Mouse (Mus musculus) MEL (cell line): ENCODE data around the gene Gnpnat1. TPM values are rescaled to one million over a fixed set of nuclear protein-coding genes. Genes with fewer than 3 reads are reported as not detected.

Source experiments
- DNase-seq: peaks from one replicate; pipeline ENCODE4 v3.0.0; 2011; ENCODE audit warnings: low read depth, low spot score
- H3K27ac ChIP-seq: 2 replicates; pipeline ENCODE4 v1.5.1; 2012; ENCODE audit warnings: low read depth, mild to moderate bottlenecking, control low read depth, low read length, moderate library complexity; ENCODE audit not compliant: control insufficient read depth
- H3K27me3 ChIP-seq, 2 experiments: fragments of 150-350 bp in 1 of 2; sonication (generic) in 1 of 2; 2 replicates each; pipeline ENCODE4 v1.6.1; 2012; ENCODE audit warnings: low read length in 2 of 2, mild to moderate bottlenecking in 2 of 2, improper control_type of control experiment in 1 of 2, moderate library complexity in 1 of 2; ENCODE audit not compliant: insufficient read depth in 2 of 2, control insufficient read depth in 1 of 2
- H3K36me3 ChIP-seq, 2 experiments: 2 replicates each; pipeline ENCODE4 v1.6.1; 2012 to 2014; ENCODE audit warnings: low read length in 2 of 2, improper control_type of control experiment in 1 of 2, inconsistent platforms in 1 of 2, mild to moderate bottlenecking in 1 of 2; ENCODE audit not compliant: insufficient read depth in 2 of 2, control insufficient read depth in 1 of 2
- H3K4me1 ChIP-seq, 2 experiments: fragments of 150-350 bp in 1 of 2; sonication (generic) in 1 of 2; 2 replicates each; pipeline ENCODE4 v1.6.1; 2012; ENCODE audit warnings: low read length in 2 of 2, improper control_type of control experiment in 1 of 2, mild to moderate bottlenecking in 1 of 2; ENCODE audit not compliant: insufficient read depth in 2 of 2, control insufficient read depth in 1 of 2
- H3K4me3 ChIP-seq, 2 experiments: fragments of 150-350 bp in 1 of 2; sonication (generic) in 1 of 2; 2 replicates each; pipeline ENCODE4 v1.5.1; 2012; ENCODE audit warnings: low read depth in 2 of 2, low read length in 2 of 2, mild to moderate bottlenecking in 2 of 2, moderate library complexity in 2 of 2, control low read depth in 1 of 2, improper control_type of control experiment in 1 of 2; ENCODE audit not compliant: control insufficient read depth in 1 of 2, insufficient read depth in 1 of 2
- H3K79me2 ChIP-seq: 2 replicates; pipeline ENCODE4 v1.6.1; 2012; ENCODE audit warnings: mild to moderate bottlenecking, low read length, moderate library complexity; ENCODE audit not compliant: control insufficient read depth, poor library complexity, insufficient read depth
- H3K9ac ChIP-seq: 2 replicates; pipeline ENCODE4 v1.6.1; 2012; ENCODE audit warnings: low read depth, mild to moderate bottlenecking, control low read depth, low read length, moderate library complexity; ENCODE audit not compliant: control insufficient read depth, poor library complexity, severe bottlenecking
- H3K9me3 ChIP-seq: fragments of 150-350 bp; sonication (generic); replicated peaks from 2 replicates; pipeline ENCODE4 v1.6.1; 2012; ENCODE audit warnings: mild to moderate bottlenecking, low read length, improper control_type of control experiment, moderate library complexity; ENCODE audit not compliant: insufficient read depth
- CHD2 ChIP-seq: IDR thresholded peaks from 2 replicates; pipeline ENCODE4 v1.6.1; 2011; ENCODE audit warnings: low read length, improper control_type of control experiment
- CTCF ChIP-seq, 3 experiments: IDR thresholded peaks in 2 of 3; conservative IDR thresholded peaks in 1 of 3; 2 replicates each; pipeline ENCODE4 v1.5.1; 2011 to 2012; ENCODE audit warnings: low read length in 3 of 3, low read depth in 2 of 3, mild to moderate bottlenecking in 2 of 3, improper control_type of control experiment in 1 of 3, inconsistent platforms in 1 of 3, mixed read lengths in 1 of 3, moderate library complexity in 1 of 3; ENCODE audit not compliant: control insufficient read depth in 1 of 3, insufficient read depth in 1 of 3, poor library complexity in 1 of 3, severe bottlenecking in 1 of 3
- E2F4 ChIP-seq: IDR thresholded peaks from 2 replicates; pipeline ENCODE4 v1.6.1; 2011; ENCODE audit warnings: low read depth, low read length, improper control_type of control experiment, borderline replicate concordance
- ELF1 ChIP-seq: IDR thresholded peaks from 2 replicates; pipeline ENCODE4 v1.6.1; 2014; ENCODE audit warnings: low read depth, mild to moderate bottlenecking, inconsistent platforms, low read length, improper control_type of control experiment, moderate library complexity
- JUND ChIP-seq: IDR thresholded peaks from 2 replicates; pipeline ENCODE4 v1.6.1; 2011; ENCODE audit warnings: low read depth, mild to moderate bottlenecking, improper control_type of control experiment, low read length
- KAT2A ChIP-seq: conservative IDR thresholded peaks from 2 replicates; pipeline ENCODE4 v1.6.1; 2012; ENCODE audit warnings: low read depth, low read length, improper control_type of control experiment, inconsistent platforms
- MYB ChIP-seq: IDR thresholded peaks from 2 replicates; pipeline ENCODE4 v1.6.1; 2011; ENCODE audit warnings: mild to moderate bottlenecking, low read depth, low read length, improper control_type of control experiment
- NRF1 ChIP-seq: IDR thresholded peaks from 2 replicates; pipeline ENCODE4 v1.6.1; 2014; ENCODE audit warnings: low read depth, mild to moderate bottlenecking, inconsistent platforms, low read length, improper control_type of control experiment, moderate library complexity; ENCODE audit not compliant: poor library complexity, insufficient read depth, severe bottlenecking
- POLR2A ChIP-seq, 2 experiments: IDR thresholded peaks; 2 replicates each; pipeline ENCODE4 v1.6.1; 2011 to 2012; ENCODE audit warnings: low read length in 2 of 2, mild to moderate bottlenecking in 2 of 2, control low read depth in 1 of 2, improper control_type of control experiment in 1 of 2, low read depth in 1 of 2, moderate library complexity in 1 of 2; ENCODE audit not compliant: control insufficient read depth in 1 of 2, insufficient read depth in 1 of 2, poor library complexity in 1 of 2
- RAD21 ChIP-seq: IDR thresholded peaks from 2 replicates; pipeline ENCODE4 v1.6.1; 2011; ENCODE audit warnings: mild to moderate bottlenecking, low read depth, low read length, improper control_type of control experiment
- SMC3 ChIP-seq: IDR thresholded peaks from 2 replicates; pipeline ENCODE4 v1.6.1; 2011; ENCODE audit warnings: low read depth, low read length, improper control_type of control experiment
- TAL1 ChIP-seq: IDR thresholded peaks from 2 replicates; pipeline ENCODE4 v1.6.1; 2012; ENCODE audit warnings: mild to moderate bottlenecking, inconsistent platforms, low read length, moderate library complexity, mixed read lengths
- USF2 ChIP-seq, 2 experiments: IDR thresholded peaks; 2 replicates each; pipeline ENCODE4 v1.6.1; 2011 to 2012; ENCODE audit warnings: improper control_type of control experiment in 2 of 2, low read length in 2 of 2, borderline replicate concordance in 1 of 2, inconsistent platforms in 1 of 2, low read depth in 1 of 2, mild to moderate bottlenecking in 1 of 2; ENCODE audit not compliant: insufficient read depth in 1 of 2
- ZNF384 ChIP-seq: IDR thresholded peaks from 2 replicates; pipeline ENCODE4 v1.6.1; 2012; ENCODE audit warnings: low read depth, mild to moderate bottlenecking, inconsistent platforms, low read length, improper control_type of control experiment
- polyA plus RNA-seq, 2 experiments: library from polyadenylated mRNA; stranded (reverse) in 1 of 2; unstranded in 1 of 2; fragments of >175 nt in 1 of 2; fragments of >200 nt in 1 of 2; gene quantifications; 2 replicates each; pipeline versions ENCODE4 v1.2.1 to v1.2.4; 2012; ENCODE audit warnings: low replicate concordance in 2 of 2, low read depth in 1 of 2; ENCODE audit not compliant: insufficient read length in 2 of 2, insufficient read depth in 1 of 2, missing spikeins in 1 of 2
- total RNA-seq: library from RNA; depleted of rRNA; stranded (reverse); fragments of 300-350 nt; gene quantifications from 2 replicates; pipeline ENCODE4 v1.2.3, GENCODE M21; 2012

The Gnpnat1 gene
- total and polyA plus RNA-seq, 3 experiments: 24.8 to 26.8 TPM; not detected in 1

- no peaks in the 10 kb centered on the region for H3K36me3 ChIP-seq
- H3K4me1 ChIP-seq: no peaks in the 10 kb centered on the region
- H3K27me3 ChIP-seq: peaks cover 0 to 1% of the 10 kb centered on the region in 2 experiments; a peak in 1 of 4 replicates
- no peak overlapping the region for H3K4me3 ChIP-seq
- H3K79me2 ChIP-seq: no peaks in the 10 kb centered on the region
- TF ChIP-seq USF2 (IDR thresholded peaks at IDR 0.05; ENCODE audit: borderline replicate concordance in 1 of 2, insufficient read depth in 1 of 2, low read depth in 1 of 2, low read length in 2 of 2) (no peak), E2F4 (no peak), ELF1 (no peak), NRF1 (no peak), TAL1 (no peak), RAD21 (no peak), MYB (no peak)
- H3K9ac ChIP-seq: no peak overlapping the region
- no peak for DNase-seq
- H3K9me3 ChIP-seq: no peaks in the 10 kb centered on the region
- no peak overlapping the region for H3K27ac ChIP-seq
These were observed 11.6 kb upstream of the Gnpnat1 start for GRCm38 (mm10) chr14:45416265-45416664.

DNA sequence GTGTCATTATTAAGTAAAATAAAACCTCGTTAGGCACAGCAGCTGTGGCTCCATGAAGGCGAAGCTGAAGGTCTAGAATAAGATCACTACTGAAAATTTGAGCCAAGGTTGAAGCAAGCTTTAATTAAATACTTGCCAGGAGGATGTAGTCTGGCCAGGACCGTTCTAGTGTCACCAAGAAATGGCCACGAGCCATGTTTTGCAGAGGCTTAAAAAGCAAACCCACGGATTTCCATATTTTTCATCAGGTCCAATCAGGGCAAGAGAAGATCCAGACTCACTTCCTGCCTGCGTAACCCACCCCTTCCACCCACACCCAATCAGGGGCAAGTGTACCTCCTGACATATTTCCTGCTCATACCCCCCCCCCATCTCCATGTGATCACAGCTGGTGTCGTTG lies 1.1 kb downstream of the Gnpnat1 start:
- no peak for DNase-seq
- Histone ChIP-seq H3K4me1 (no peaks in the 10 kb centered on the region), H3K36me3 (no peaks in the 10 kb centered on the region), H3K4me3 (no peak overlapping the region), H3K9ac (no peak overlapping the region), H3K27ac (no peak overlapping the region), H3K79me2 (no peaks in the 10 kb centered on the region), H3K27me3 (no peaks in the 10 kb centered on the region), H3K9me3 (no peaks in the 10 kb centered on the region)
- TF ChIP-seq CHD2: no peak
- no peak for TF ChIP-seq POLR2A (IDR thresholded peaks at IDR 0.05; ENCODE audit: control insufficient read depth in 1 of 2, insufficient read depth in 1 of 2, low read depth in 1 of 2, low read length in 2 of 2, poor library complexity in 1 of 2)
- no peak for TF ChIP-seq NRF1
- no peak for TF ChIP-seq JUND
- no peak for TF ChIP-seq ELF1
- TF ChIP-seq KAT2A: no peak
- no peak for TF ChIP-seq ZNF384
- no peak for TF ChIP-seq USF2 (IDR thresholded peaks at IDR 0.05; ENCODE audit: borderline replicate concordance in 1 of 2, insufficient read depth in 1 of 2, low read depth in 1 of 2, low read length in 2 of 2)
- TF ChIP-seq MYB: no peak

- Histone ChIP-seq H3K27ac (no peak overlapping the region), H3K9ac (no peak overlapping the region), H3K36me3 (no peaks in the 10 kb centered on the region), H3K9me3 (no peaks in the 10 kb centered on the region), H3K79me2 (no peaks in the 10 kb centered on the region), H3K4me1 (no peaks in the 10 kb centered on the region), H3K27me3 (no peaks in the 10 kb centered on the region), H3K4me3 (no peak overlapping the region)
- peak; percentile 41 for DNase-seq
- TF ChIP-seq CTCF (IDR thresholded peaks at IDR 0.05 in 2 of 3, conservative IDR thresholded peaks at IDR 0.05 in 1 of 3; ENCODE audit: control insufficient read depth in 1 of 3, insufficient read depth in 1 of 3, low read depth in 2 of 3, low read length in 3 of 3, poor library complexity in 1 of 3, severe bottlenecking in 1 of 3) (peak; percentile 27 to 53 (median 29)), RAD21 (peak; percentile 39), ELF1 (no peak), SMC3 (peak; percentile 32)
These were observed 4.9 kb downstream of the Gnpnat1 start for GRCm38 (mm10) chr14:45399836-45400235.
